Mouse (Mus musculus): ENCODE data around the gene Tac4.

Tac4 gene

GRCm38 (mm10) chr11:95310648-95311424 is 49.5 kb downstream of the Tac4 start:
- DNase-seq (ENCODE audit: low read depth in 2 of 2, low spot score in 2 of 2), result no peak

- DNase-seq (ENCODE audit: low read depth in 2 of 2, low spot score in 2 of 2), result no peak
Measured at GRCm38 (mm10) chr11:95311425-95311807, 50.1 kb downstream of the Tac4 start.

- DNase-seq (ENCODE audit: low read depth in 2 of 2, low spot score in 2 of 2), result no peak
Measured at GRCm38 (mm10) chr11:95315215-95315955, 54.1 kb downstream of the Tac4 start.

- no peak for DNase-seq (ENCODE audit: low read depth in 2 of 2, low spot score in 2 of 2)
Measured at GRCm38 (mm10) chr11:95318116-95318515, 56.8 kb downstream of the Tac4 start.
